ENCODE assay signal across 17 mouse cellular contexts in genomic region chr5:7448001-7448400, GRCm38 (mm10).
DNase-seq lines count a peak whose midpoint lies in the region; TF ChIP-seq lines count a peak whose summit lies in the region.
"Had no signal": no experiment of that assay in that cellular context is flagged by ENCODE, and none has a peak within 500 bp of the region (broad histone marks: within the 10 kb centered on the region; RNA-seq: fewer than 3 reads in every experiment).

No protein-coding gene starts in this region.

- TF ChIP-seq CTCF in gastrocnemius, adult 2 months (IDR thresholded peaks at IDR 0.05): no peak

- peak; percentile 50 to 53 for DNase-seq in cerebellum, postnatal 10 days
- no peak for DNase-seq in cerebellum, adult 8-10 months
- DNase-seq in layer of hippocampus, postnatal 10 days (ENCODE audit: low spot score in 2 of 2): peak; percentile 12 to 16
- DNase-seq in layer of hippocampus, postnatal 36 days: no peak
- peak; percentile 27 for DNase-seq in 3T3-L1 (ENCODE audit: low read depth, low spot score)
- peak; percentile 10 for DNase-seq in brain, adult 2 months (ENCODE audit: low read depth, low spot score)
- no peak for DNase-seq in gastrocnemius, adult 2 months
- DNase-seq in heart, postnatal 14 days: no peak
- DNase-seq: adrenal gland, postnatal 14 days; cerebellum, adult 9-10 months; forebrain, postnatal 0 days; gastrocnemius, postnatal 25 days; heart, postnatal 36 days had no signal

- H3K27ac ChIP-seq in gastrocnemius, adult 2 months: no peak overlapping the region
- H3K27ac ChIP-seq: embryonic facial prominence, embryonic 10.5 days; forebrain, embryonic 13.5 days; hindbrain, embryonic 15.5 days had no signal

- H3K4me3 ChIP-seq in gastrocnemius, adult 2 months: no peak overlapping the region
- H3K4me3 ChIP-seq: embryonic facial prominence, embryonic 10.5 days; forebrain, embryonic 13.5 days; heart, embryonic 12.5 days; hindbrain, embryonic 15.5 days had no signal

- intact Hi-C loops in gastrocnemius, adult 2 months (cut with DNase I): no loop called here
- intact Hi-C loops in heart, postnatal 14 days (cut with DNase I): no loop called here

Comparison
In these comparisons a context has a peak if more than half of its experiments do, and no peak if none do; other contexts are left out.
1. DNase-seq: peak in cerebellum, postnatal 10 days (2 of 2), layer of hippocampus, postnatal 10 days (2 of 2), 3T3-L1 (single experiment) and brain, adult 2 months (single experiment); none in cerebellum, adult 8-10 months (single experiment), layer of hippocampus, postnatal 36 days (0 of 2), gastrocnemius, adult 2 months (single experiment) and heart, postnatal 14 days (0 of 2).